Mouse (Mus musculus): ENCODE results near the gene BC067074. TPM values are rescaled to one million over a fixed set of nuclear protein-coding genes. Genes with fewer than 3 reads are reported as not detected.
"Not testable (repeated sequence)": the region's sequence is repeated elsewhere in the genome, so short reads cannot be mapped to it uniquely, and the experiment has no call there.

BC067074 gene
- total and polyA plus RNA-seq, 2 experiments from 2014 or later = 0.72 to 2.4 TPM

DNA sequence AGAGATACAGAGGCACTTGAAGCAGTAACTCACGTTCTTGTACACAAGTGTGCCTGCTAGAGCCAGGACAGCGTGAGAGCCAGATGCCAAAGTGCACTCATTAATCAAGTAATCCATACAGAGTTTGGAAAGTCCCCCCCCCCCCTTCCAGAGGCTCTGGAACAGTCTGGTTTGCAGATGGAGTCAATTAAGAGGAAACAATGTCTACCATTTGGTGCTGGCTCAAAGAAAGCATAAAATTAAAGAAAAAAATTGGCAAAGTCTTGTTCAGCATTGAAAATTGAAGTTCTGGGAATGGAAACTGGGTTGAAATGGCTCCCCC lies 81.1 kb downstream of the BC067074 start:
- DNase-seq (ENCODE audit: low spot score) (no peak), ATAC-seq (ENCODE audit: low FRiP score) (no peak)
- H3K4me1 ChIP-seq (ENCODE audit: insufficient read depth, low read length) = no peaks in the 10 kb centered on the region
- no peaks in the 10 kb centered on the region for H3K36me3 ChIP-seq (ENCODE audit: insufficient read depth, low read length)
- no peaks in the 10 kb centered on the region for H3K9me3 ChIP-seq (ENCODE audit: low read length)
- no peak overlapping the region for H3K9ac ChIP-seq (replicated peaks; ENCODE audit: low read length, poor library complexity, severe bottlenecking)
- H3K27ac ChIP-seq (ENCODE audit: low read depth, low read length) = no peak overlapping the region
- no peaks in the 10 kb centered on the region for H3K27me3 ChIP-seq (ENCODE audit: insufficient read depth, low read length)
- WGBS = 86% methylated on average over 2 of the region's 2 CpGs
- TF ChIP-seq CTCF (IDR thresholded peaks at IDR 0.05) = no peak
- no peak overlapping the region for H3K4me3 ChIP-seq (ENCODE audit: low read depth, low read length)
- no peak overlapping the region for H3K4me2 ChIP-seq (ENCODE audit: low read depth, low read length, poor library complexity, severe bottlenecking)

DNA sequence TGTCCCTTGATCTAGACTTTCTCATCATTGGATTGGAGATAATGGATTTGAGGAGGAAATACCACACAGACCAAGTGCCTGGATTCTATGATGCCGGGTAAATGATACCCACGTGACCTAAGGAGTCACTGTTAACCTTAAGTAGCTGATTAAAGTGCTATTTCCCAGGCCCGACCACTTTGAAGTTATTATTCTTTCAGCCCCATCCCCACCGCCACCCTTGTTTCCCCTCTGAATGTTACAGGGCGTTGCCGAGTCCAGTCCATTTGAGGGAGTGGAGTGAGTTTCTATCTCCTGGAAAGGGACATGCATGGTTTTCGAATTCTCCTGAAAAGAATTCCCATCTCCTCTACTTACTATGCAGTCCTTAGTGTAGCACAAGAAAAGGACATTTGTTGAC lies 84.7 kb downstream of the BC067074 start:
- H3K27me3 ChIP-seq (ENCODE audit: insufficient read depth, low read length) = no peaks in the 10 kb centered on the region
- H3K36me3 ChIP-seq (ENCODE audit: insufficient read depth, low read length) = no peaks in the 10 kb centered on the region
- no peak overlapping the region for H3K9ac ChIP-seq (replicated peaks; ENCODE audit: low read length, poor library complexity, severe bottlenecking)
- H3K4me3 ChIP-seq (ENCODE audit: low read depth, low read length) = no peak overlapping the region
- ATAC-seq (ENCODE audit: low FRiP score) (no peak), DNase-seq (ENCODE audit: low spot score) (no peak)
- TF ChIP-seq CTCF (IDR thresholded peaks at IDR 0.05) = no peak
- H3K9me3 ChIP-seq (ENCODE audit: low read length) = no peaks in the 10 kb centered on the region
- H3K27ac ChIP-seq (ENCODE audit: low read depth, low read length) = no peak overlapping the region
- no peaks in the 10 kb centered on the region for H3K4me1 ChIP-seq (ENCODE audit: insufficient read depth, low read length)
- H3K4me2 ChIP-seq (ENCODE audit: low read depth, low read length, poor library complexity, severe bottlenecking) = no peak overlapping the region
- 88% methylated on average over 7 of the region's 7 CpGs for WGBS

DNA sequence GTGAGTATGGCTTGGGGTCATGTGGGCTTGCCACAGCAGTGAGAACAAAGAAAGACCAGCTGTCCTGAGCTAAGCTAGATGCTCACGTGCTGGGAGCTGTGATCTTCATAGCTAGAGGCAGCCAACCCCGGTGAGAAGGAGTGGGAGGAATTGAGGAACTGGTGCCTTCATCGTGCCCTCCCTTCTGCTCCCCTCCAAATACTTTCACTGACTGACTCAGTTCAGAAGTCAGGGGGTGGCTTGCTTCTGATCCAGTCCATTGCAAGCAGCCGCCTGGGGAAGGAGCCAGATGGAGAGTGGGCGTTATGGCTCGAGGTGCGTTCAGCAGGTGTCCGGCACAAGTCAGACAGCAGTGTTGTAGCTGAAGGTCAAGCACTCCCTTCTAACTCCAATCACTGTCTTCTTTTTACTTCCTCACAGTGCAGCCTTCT lies 86.0 kb downstream of the BC067074 start:
- H3K4me1 ChIP-seq (ENCODE audit: insufficient read depth, low read length) = no peaks in the 10 kb centered on the region
- no peak for DNase-seq (ENCODE audit: low spot score)
- TF ChIP-seq CTCF (IDR thresholded peaks at IDR 0.05) = no peak
- no peaks in the 10 kb centered on the region for H3K9me3 ChIP-seq (ENCODE audit: low read length)
- 82% methylated on average over 8 of the region's 8 CpGs for WGBS
- no peaks in the 10 kb centered on the region for H3K27me3 ChIP-seq (ENCODE audit: insufficient read depth, low read length)
- no peak overlapping the region for H3K9ac ChIP-seq (replicated peaks; ENCODE audit: low read length, poor library complexity, severe bottlenecking)
- no peak for ATAC-seq (ENCODE audit: low FRiP score)
- no peak overlapping the region for H3K4me3 ChIP-seq (ENCODE audit: low read depth, low read length)
- H3K36me3 ChIP-seq (ENCODE audit: insufficient read depth, low read length) = no peaks in the 10 kb centered on the region
- no peak overlapping the region for H3K4me2 ChIP-seq (ENCODE audit: low read depth, low read length, poor library complexity, severe bottlenecking)
- H3K27ac ChIP-seq (ENCODE audit: low read depth, low read length) = no peak overlapping the region

DNA sequence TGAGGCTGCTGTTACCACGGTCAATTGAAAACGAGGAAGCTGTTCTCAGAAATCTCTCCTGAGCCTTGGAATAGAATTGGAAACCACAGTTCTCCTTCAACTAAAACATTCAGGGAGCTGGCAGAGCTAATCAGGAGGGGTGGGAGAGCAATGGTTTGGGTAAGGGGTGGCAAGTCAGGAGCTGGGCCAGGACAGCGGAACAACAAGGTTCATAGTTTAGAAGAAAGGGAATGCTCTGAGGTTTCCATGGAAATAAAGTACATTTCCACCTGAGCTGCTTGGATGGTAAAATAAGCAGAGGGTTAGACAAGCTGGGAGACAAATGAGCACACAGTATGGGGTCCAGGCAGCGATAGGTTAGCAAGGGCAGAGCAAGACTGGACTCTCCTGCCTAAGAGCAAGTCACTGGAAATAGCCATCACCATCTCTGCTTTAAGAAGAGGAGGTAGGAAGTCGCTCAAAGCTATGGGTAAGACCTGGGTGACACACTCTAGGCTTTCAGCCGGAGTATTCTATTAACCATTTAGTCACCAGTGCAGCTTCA lies 86.9 kb downstream of the BC067074 start:
- no peak for DNase-seq (ENCODE audit: low spot score)
- no peaks in the 10 kb centered on the region for H3K9me3 ChIP-seq (ENCODE audit: low read length)
- TF ChIP-seq CTCF (IDR thresholded peaks at IDR 0.05) = no peak

DNA sequence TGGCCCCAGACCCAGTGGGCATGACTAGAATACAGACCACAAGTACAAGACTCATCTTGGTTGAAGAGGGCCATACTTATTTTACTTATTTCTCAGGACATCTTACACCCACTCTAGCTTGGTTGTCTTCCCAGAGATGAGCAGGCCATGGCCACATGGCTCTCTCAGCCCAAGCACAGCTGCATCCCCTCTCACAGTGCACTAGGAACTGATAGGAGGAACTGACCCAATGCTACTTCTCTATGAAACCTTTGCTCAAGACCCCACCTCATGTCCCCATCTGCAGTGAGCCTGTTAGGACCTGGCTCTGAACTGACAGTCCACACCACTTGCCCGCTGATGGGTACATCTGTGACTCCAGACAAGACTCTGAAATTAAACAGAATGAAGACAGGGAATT lies 88.8 kb downstream of the BC067074 start:
- H3K9ac ChIP-seq (replicated peaks; ENCODE audit: low read length, poor library complexity, severe bottlenecking) = no peak overlapping the region
- H3K36me3 ChIP-seq (ENCODE audit: insufficient read depth, low read length) = no peaks in the 10 kb centered on the region
- no peaks in the 10 kb centered on the region for H3K27me3 ChIP-seq (ENCODE audit: insufficient read depth, low read length)
- no peak overlapping the region for H3K4me2 ChIP-seq (ENCODE audit: low read depth, low read length, poor library complexity, severe bottlenecking)
- 90% methylated on average over 1 of the region's 1 CpGs for WGBS
- no peak for DNase-seq (ENCODE audit: low spot score)
- no peaks in the 10 kb centered on the region for H3K9me3 ChIP-seq (ENCODE audit: low read length)
- no peak overlapping the region for H3K4me3 ChIP-seq (ENCODE audit: low read depth, low read length)
- TF ChIP-seq CTCF (IDR thresholded peaks at IDR 0.05) = no peak
- H3K27ac ChIP-seq (ENCODE audit: low read depth, low read length) = no peak overlapping the region
- ATAC-seq (ENCODE audit: low FRiP score) = no peak
- H3K4me1 ChIP-seq (ENCODE audit: insufficient read depth, low read length) = no peaks in the 10 kb centered on the region

More for the DNA sequence above, 86.9 kb downstream of the BC067074 start:
- H3K36me3 ChIP-seq (ENCODE audit: insufficient read depth, low read length) = no peaks in the 10 kb centered on the region
- no peaks in the 10 kb centered on the region for H3K4me1 ChIP-seq (ENCODE audit: insufficient read depth, low read length)
- ATAC-seq (ENCODE audit: low FRiP score) = no peak
- no peak overlapping the region for H3K27ac ChIP-seq (ENCODE audit: low read depth, low read length)
- WGBS = 36% methylated on average over 6 of the region's 6 CpGs
- no peak overlapping the region for H3K4me3 ChIP-seq (ENCODE audit: low read depth, low read length)
- H3K27me3 ChIP-seq (ENCODE audit: insufficient read depth, low read length) = no peaks in the 10 kb centered on the region
- no peak overlapping the region for H3K4me2 ChIP-seq (ENCODE audit: low read depth, low read length, poor library complexity, severe bottlenecking)
- no peak overlapping the region for H3K9ac ChIP-seq (replicated peaks; ENCODE audit: low read length, poor library complexity, severe bottlenecking)

DNA sequence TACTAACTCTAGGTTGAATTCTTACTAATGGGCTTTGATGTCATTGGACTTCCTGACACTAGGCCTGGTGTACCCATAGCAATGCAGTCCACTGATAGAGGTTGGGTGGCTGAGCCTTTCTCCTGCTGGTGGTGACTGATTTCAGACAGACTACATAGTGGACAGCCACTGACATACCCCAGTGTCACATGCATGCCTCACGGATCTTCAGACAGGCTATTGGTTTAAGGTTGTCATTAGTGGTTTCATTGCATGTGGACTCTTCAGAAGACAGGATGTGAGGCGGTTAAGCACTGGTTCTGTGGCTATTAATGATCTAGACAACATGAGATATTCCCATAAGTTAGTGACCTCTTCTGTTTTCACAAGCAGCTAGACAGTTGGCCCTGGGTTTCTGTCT lies 89.2 kb downstream of the BC067074 start:
- Histone ChIP-seq H3K9me3 (ENCODE audit: low read length) (no peaks in the 10 kb centered on the region), H3K9ac (replicated peaks; ENCODE audit: low read length, poor library complexity, severe bottlenecking) (no peak overlapping the region), H3K27ac (ENCODE audit: low read depth, low read length) (no peak overlapping the region), H3K36me3 (ENCODE audit: insufficient read depth, low read length) (no peaks in the 10 kb centered on the region), H3K4me3 (ENCODE audit: low read depth, low read length) (no peak overlapping the region), H3K27me3 (ENCODE audit: insufficient read depth, low read length) (no peaks in the 10 kb centered on the region), H3K4me2 (ENCODE audit: low read depth, low read length, poor library complexity, severe bottlenecking) (no peak overlapping the region), H3K4me1 (ENCODE audit: insufficient read depth, low read length) (no peaks in the 10 kb centered on the region)
- ATAC-seq (ENCODE audit: low FRiP score) = no peak
- TF ChIP-seq CTCF (IDR thresholded peaks at IDR 0.05) = no peak
- DNase-seq (ENCODE audit: low spot score) = no peak
- WGBS = 98% methylated on average over 2 of the region's 2 CpGs

DNA sequence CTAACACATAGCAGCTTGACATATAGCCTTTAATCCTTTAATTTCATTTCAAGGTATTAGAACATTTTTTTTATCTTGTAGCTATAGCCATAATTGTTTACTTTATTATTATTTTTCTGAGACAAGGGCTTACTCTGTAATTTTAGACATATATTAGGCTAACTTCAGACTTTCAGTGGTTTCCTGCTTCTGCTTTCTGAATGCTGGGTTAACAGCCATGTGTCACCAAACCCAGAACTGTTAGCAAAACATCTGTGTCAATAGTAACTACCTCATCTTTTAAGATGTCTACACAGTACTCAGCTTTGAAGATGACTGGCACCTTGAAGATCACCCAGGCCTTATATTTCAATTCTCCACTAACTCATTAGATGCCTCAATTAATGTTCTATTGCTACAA lies 89.8 kb downstream of the BC067074 start:
- H3K4me3 ChIP-seq (ENCODE audit: low read depth, low read length); H3K36me3 ChIP-seq (ENCODE audit: insufficient read depth, low read length); H3K4me2 ChIP-seq (ENCODE audit: low read depth, low read length, poor library complexity, severe bottlenecking); DNase-seq (ENCODE audit: low spot score); ATAC-seq (ENCODE audit: low FRiP score); H3K4me1 ChIP-seq (ENCODE audit: insufficient read depth, low read length); H3K9me3 ChIP-seq (ENCODE audit: low read length); H3K27me3 ChIP-seq (ENCODE audit: insufficient read depth, low read length); H3K27ac ChIP-seq (ENCODE audit: low read depth, low read length); H3K9ac ChIP-seq (replicated peaks; ENCODE audit: low read length, poor library complexity, severe bottlenecking): not testable (repeated sequence)
